Mouse (Mus musculus) intestine, embryonic 15.5 days (tissue): ENCODE measurements around the gene Slc38a5. TPM values are rescaled to one million over a fixed set of nuclear protein-coding genes. Genes with fewer than 3 reads are reported as not detected.

Experiments
- polyA plus RNA-seq: library from polyadenylated mRNA; unstranded; fragments of >200 nt; fragmentation: Nextera tagmentation; extraction: Ambion mirVana; gene quantifications from 2 replicates; pipeline ENCODE4 v1.2.1, GENCODE M21; 2015

Slc38a5 gene
- polyA plus RNA-seq, 1 experiment from 2014 or later, result 9.1 TPM

Other genes with a start within 250 kb of the Slc38a5 start
- 47.5 and 53.3 TPM in 2 replicates for gene Suv39h1, start 196.4 kb upstream of the Slc38a5 start, polyA plus RNA-seq
- gene Was, start 180.6 kb upstream of the Slc38a5 start, polyA plus RNA-seq, result 0.57 and 0.62 TPM in 2 replicates
- gene Wdr13, start 138.2 kb upstream of the Slc38a5 start, polyA plus RNA-seq, result 21.4 and 21.7 TPM in 2 replicates
- 426 and 506 TPM in 2 replicates for gene Rbm3, start 125.3 kb upstream of the Slc38a5 start, polyA plus RNA-seq
- gene Tbc1d25, start 95.0 kb upstream of the Slc38a5 start, polyA plus RNA-seq, result 10.3 and 10.6 TPM in 2 replicates
- gene Ebp, start 77.6 kb upstream of the Slc38a5 start, polyA plus RNA-seq, result 83.7 and 85.1 TPM in 2 replicates
- gene Porcn, start 64.6 kb upstream of the Slc38a5 start, polyA plus RNA-seq, result 7.2 and 7.4 TPM in 2 replicates
- 33.0 and 34.8 TPM in 2 replicates for gene Ftsj1, start 18.7 kb upstream of the Slc38a5 start, polyA plus RNA-seq
- not detected in 2 replicates for gene Ssxb10, start 56.3 kb downstream of the Slc38a5 start, polyA plus RNA-seq
- not detected in 2 replicates for gene Ssxb9, start 95.8 kb downstream of the Slc38a5 start, polyA plus RNA-seq
- gene Ssxb1, start 142.2 kb downstream of the Slc38a5 start, polyA plus RNA-seq, result not detected in 2 replicates
- not detected in 2 replicates for gene Ssxb2, start 190.6 kb downstream of the Slc38a5 start, polyA plus RNA-seq